Mouse (Mus musculus) erythroblast, embryonic 14.5 days (primary cell): Measurements from ENCODE around the gene S1pr1.

ENCODE experiments used
- GATA1 ChIP-seq: IDR thresholded peaks from 2 replicates; pipeline ENCODE4 v1.6.1; 2012; ENCODE audit warnings: low read length, inconsistent platforms, mixed read lengths
- TAL1 ChIP-seq: IDR thresholded peaks from 3 replicates; pipeline ENCODE4 v1.6.1; 2012; ENCODE audit warnings: low read length, inconsistent platforms, mixed read lengths

DNA sequence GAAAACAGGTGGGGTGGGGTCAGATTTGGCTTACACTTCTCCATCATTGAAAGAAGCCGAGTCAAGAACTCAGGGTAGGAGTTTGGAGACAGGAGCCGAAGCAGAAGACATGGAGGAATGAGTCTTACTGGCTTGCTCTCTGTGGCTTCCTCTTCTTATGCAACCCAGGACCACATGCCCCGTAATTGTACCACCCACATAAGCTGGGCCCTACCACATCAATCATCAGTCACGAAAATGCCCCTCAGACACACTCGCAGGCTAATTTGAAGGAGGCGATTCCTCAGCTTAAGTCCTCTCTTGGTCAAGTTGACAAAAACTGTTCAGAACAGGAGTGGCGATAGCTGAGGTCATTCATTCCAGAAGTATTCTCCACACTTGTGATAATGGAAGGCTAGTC is 35.9 kb downstream of the S1pr1 start:
- no peak for TF ChIP-seq TAL1
- TF ChIP-seq GATA1, result no peak
